Mouse (Mus musculus) liver, embryonic 14.5 days (tissue): ENCODE results near the gene B3gnt2.

Experiments
- CTCF ChIP-seq: IDR thresholded peaks from 2 replicates; pipeline ENCODE4 v1.5.1; 2016; ENCODE audit warnings: antibody characterized with exemption, low read depth, control low read depth
- EP300 ChIP-seq: IDR thresholded peaks from 2 replicates; pipeline ENCODE4 v1.6.1; 2016; ENCODE audit warnings: antibody characterized with exemption, low read depth

DNA sequence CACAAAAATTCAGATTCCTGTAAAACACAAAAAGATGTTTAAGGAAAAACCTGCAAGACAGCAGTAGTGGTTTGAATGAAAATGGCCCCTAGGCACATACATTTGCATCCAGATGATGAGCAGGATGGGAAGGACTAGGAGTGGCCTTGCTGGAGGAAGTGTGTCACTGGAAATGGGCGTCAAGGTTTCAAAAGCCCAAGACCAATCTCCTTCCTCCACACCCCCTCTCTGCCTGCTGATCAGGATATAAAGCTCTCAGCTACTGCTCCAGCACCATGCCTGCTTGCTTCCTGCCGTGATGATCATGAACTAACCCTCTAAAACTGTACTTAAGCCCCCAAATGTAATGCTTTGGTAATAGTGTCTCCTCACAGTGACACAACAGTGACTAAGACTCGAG, 39.3 kb upstream of the B3gnt2 start:
- no peak for TF ChIP-seq CTCF
- no peak for TF ChIP-seq EP300
